Mouse (Mus musculus) liver, embryonic 14.5 days (tissue): ENCODE measurements at regions not wholly inside any gene's neighbourhood (a gene's known extent, or its start where the extent isn't known, plus 50 kb on each side); places are given as distances from the start of the nearest gene placed in this dataset.

ENCODE experiments used
- ATAC-seq: fragments of 200-750 bp; cut with Nextera tagmentation; 2 replicates; pipeline ENCODE4 v1.8.0; 2017; ENCODE audit warnings: moderate number of reproducible peaks, mild to moderate bottlenecking, moderate library complexity; ENCODE audit not compliant: insufficient read depth
- DNase-seq, 3 experiments: peaks; one replicate each; pipeline ENCODE4 v3.0.0-alpha.2; 2012 to 2013; ENCODE audit warnings: low read depth in 3 of 3, low spot score in 3 of 3
- H3K27ac ChIP-seq: fragments of 300-500 bp; sonication (generic); 2 replicates; pipeline ENCODE4 v1.5.1; 2014; ENCODE audit warnings: moderate library complexity, mild to moderate bottlenecking, control low read depth, inconsistent platforms
- H3K27me3 ChIP-seq: fragments of 300-500 bp; sonication (generic); 2 replicates; pipeline ENCODE4 v1.6.1; 2014; ENCODE audit warnings: mild to moderate bottlenecking, low read length, moderate library complexity; ENCODE audit not compliant: control insufficient read depth, insufficient read depth
- H3K36me3 ChIP-seq: fragments of 300-500 bp; sonication (generic); replicated peaks from 2 replicates; pipeline ENCODE4 v1.6.1; 2014; ENCODE audit warnings: low read depth; ENCODE audit not compliant: control insufficient read depth, insufficient read depth
- H3K4me1 ChIP-seq, 2 experiments: fragments of 200-500 bp in 1 of 2; fragments of 300-500 bp in 1 of 2; sonication (generic) in 1 of 2; replicated peaks; 2 replicates each; pipeline ENCODE4 v1.6.1; 2012 to 2014; ENCODE audit warnings: antibody characterized with exemption in 1 of 2, inconsistent platforms in 1 of 2, low read length in 1 of 2; ENCODE audit not compliant: control insufficient read depth in 2 of 2, insufficient read depth in 2 of 2
- H3K4me2 ChIP-seq: fragments of 300-500 bp; sonication (generic); 2 replicates; pipeline ENCODE4 v1.6.1; 2014; ENCODE audit warnings: low read depth, mild to moderate bottlenecking, control low read depth, moderate library complexity
- H3K4me3 ChIP-seq, 2 experiments: fragments of 200-500 bp in 1 of 2; fragments of 300-500 bp in 1 of 2; sonication (generic) in 1 of 2; 2 replicates each; pipeline ENCODE4 v1.5.1; 2012 to 2014; ENCODE audit warnings: low read depth in 2 of 2, low read length in 2 of 2, mild to moderate bottlenecking in 2 of 2, control low read depth in 1 of 2, inconsistent platforms in 1 of 2, moderate library complexity in 1 of 2; ENCODE audit not compliant: insufficient read depth in 1 of 2
- H3K9ac ChIP-seq: fragments of 300-500 bp; sonication (generic); replicated peaks from 2 replicates; pipeline ENCODE4 v1.6.1; 2014; ENCODE audit warnings: mild to moderate bottlenecking, control low read depth, moderate library complexity
- H3K9me3 ChIP-seq: fragments of 300-500 bp; sonication (generic); 2 replicates; pipeline ENCODE4 v1.6.1; 2016; ENCODE audit warnings: low read length, mixed read lengths; ENCODE audit not compliant: control insufficient read depth
- CTCF ChIP-seq: IDR thresholded peaks from 2 replicates; pipeline ENCODE4 v1.5.1; 2016; ENCODE audit warnings: antibody characterized with exemption, low read depth, control low read depth
- EP300 ChIP-seq: IDR thresholded peaks from 2 replicates; pipeline ENCODE4 v1.6.1; 2016; ENCODE audit warnings: antibody characterized with exemption, low read depth
- WGBS: fragments of 180-500 bp; shearing (Covaris S2); extraction: QIAGEN DNeasy Blood & Tissue Kit; methylation state at CpG from one replicate; pipeline ENCODE4 v1.1.7; 2014; ENCODE audit not compliant: insufficient replicate concordance; 5-methylcytosine and 5-hydroxymethylcytosine counted together

DNA sequence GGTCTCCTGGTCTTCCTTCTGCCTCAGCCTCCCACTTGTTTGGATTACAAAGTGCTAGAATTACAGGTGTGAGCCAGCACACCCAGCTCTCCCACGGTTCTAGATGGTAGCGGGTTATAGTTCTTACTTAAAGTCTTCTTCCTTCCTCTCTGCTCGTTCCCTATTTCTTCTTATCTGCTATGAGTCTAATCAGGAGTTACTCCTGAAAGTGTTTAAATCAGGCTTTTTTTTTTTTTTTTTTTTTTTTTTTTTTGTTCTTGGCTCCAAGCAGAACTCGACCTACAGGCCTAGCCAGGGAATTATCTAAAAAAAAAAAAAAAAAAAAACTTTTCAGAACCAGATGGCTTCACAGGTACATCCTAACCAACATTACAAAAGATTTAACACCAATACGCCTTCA lies 66.0 kb upstream of the Gm9887 start:
- Histone ChIP-seq H3K4me3 (no peak overlapping the region), H3K27ac (no peak overlapping the region), H3K27me3 (no peaks in the 10 kb centered on the region), H3K9ac (no peak overlapping the region), H3K36me3 (no peaks in the 10 kb centered on the region), H3K9me3 (no peaks in the 10 kb centered on the region), H3K4me1 (no peaks in the 10 kb centered on the region), H3K4me2 (no peak overlapping the region)
- TF ChIP-seq EP300: no peak
- TF ChIP-seq CTCF: no peak
- ATAC-seq (no peak), DNase-seq (no peak)
- 52% methylated on average over 5 of the region's 5 CpGs for WGBS

DNA sequence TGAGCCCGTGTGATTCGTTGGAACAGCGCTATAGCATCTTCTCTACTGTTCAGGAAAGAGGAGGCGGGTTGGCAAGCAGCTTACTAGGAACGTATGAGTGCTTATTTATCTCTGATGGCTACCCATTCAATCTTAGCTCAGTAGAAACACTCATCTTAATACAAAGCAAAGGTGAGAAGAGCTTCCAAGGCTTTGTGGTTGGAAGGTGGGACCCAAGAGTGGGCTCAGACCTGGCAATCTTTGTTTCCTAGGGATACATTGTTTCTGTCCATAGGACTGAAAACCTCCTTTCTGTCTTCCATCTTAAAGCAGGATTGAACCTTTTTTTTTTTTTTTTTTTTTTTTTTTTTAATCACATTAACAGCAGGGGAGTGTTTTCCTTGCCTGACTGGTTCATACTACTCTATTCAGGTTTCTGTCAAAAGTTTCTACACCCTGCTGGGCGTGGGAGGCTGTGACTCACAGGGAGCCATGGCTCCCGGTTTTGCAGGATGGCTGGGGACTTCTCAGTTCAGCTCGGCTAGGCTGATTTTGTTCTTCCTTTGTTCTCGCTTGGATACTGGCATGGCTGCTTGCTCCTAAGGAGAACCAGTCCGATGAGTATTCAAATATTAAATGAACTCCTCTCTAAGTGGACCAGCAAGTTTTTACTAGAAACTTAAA lies 64.7 kb upstream of the Gm9887 start:
- Histone ChIP-seq H3K4me1 (no peaks in the 10 kb centered on the region), H3K4me2 (no peak overlapping the region), H3K36me3 (no peaks in the 10 kb centered on the region), H3K9ac (no peak overlapping the region), H3K4me3 (no peak overlapping the region), H3K27ac (no peak overlapping the region), H3K9me3 (no peaks in the 10 kb centered on the region), H3K27me3 (no peaks in the 10 kb centered on the region)
- no peak for TF ChIP-seq EP300
- 57% methylated on average over 10 of the region's 10 CpGs for WGBS
- ATAC-seq (no peak), DNase-seq (no peak)

DNA sequence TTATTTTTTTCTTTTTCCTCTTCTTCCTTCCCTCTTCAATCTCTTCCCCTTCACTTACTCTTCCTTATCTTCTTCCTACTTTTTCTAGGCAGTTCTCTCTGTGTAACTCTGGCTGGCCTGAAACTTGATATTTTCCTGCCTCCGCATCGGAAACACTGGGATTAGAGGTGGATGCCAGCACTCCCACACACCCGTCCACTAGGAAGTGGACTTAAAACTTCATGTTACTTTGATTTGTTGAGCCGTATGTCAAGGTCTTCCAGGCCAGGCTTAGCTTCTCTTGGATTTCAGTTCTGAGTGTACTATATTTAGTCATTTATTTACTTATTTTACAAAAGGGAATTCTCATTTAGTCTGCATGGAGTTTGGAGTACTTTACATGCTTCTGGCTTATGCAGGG lies 62.1 kb upstream of the Gm9887 start:
- H3K4me3 ChIP-seq: no peak overlapping the region
- 65% methylated on average over 4 of the region's 4 CpGs for WGBS
- no peaks in the 10 kb centered on the region for H3K4me1 ChIP-seq
- DNase-seq: no peak
- H3K36me3 ChIP-seq: no peaks in the 10 kb centered on the region
- ATAC-seq: no peak
- H3K9me3 ChIP-seq: no peaks in the 10 kb centered on the region
- no peak overlapping the region for H3K27ac ChIP-seq
- H3K27me3 ChIP-seq: no peaks in the 10 kb centered on the region
- TF ChIP-seq EP300 (no peak), CTCF (no peak)
- H3K9ac ChIP-seq: no peak overlapping the region
- H3K4me2 ChIP-seq: no peak overlapping the region

DNA sequence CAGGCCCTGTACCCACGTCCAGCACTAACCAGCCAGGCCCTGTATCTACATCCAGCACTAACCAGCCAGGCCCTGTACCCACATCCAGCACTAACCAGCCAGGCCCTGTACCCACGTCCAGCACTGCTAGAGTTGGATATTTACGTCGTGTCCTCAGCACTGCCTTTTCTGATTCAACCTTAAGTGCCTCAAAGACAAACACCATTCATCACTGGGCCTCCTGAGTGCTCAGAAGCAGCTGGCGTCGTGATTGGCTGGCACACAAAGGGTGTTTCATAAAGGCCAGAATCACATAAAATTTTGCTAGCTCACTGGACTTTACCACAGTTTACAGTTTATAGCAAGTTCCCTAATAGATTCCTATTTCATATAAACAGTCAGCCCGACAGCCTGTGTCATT lies 59.8 kb upstream of the Gm9887 start:
- Histone ChIP-seq H3K4me2 (no peak overlapping the region), H3K4me1 (no peaks in the 10 kb centered on the region), H3K36me3 (no peaks in the 10 kb centered on the region), H3K9ac (no peak overlapping the region), H3K27ac (no peak overlapping the region), H3K27me3 (no peaks in the 10 kb centered on the region), H3K4me3 (no peak overlapping the region), H3K9me3 (no peaks in the 10 kb centered on the region)
- DNase-seq: no peak
- TF ChIP-seq EP300 (no peak), CTCF (no peak)
- no peak for ATAC-seq
- WGBS: 59% methylated on average over 7 of the region's 7 CpGs

DNA sequence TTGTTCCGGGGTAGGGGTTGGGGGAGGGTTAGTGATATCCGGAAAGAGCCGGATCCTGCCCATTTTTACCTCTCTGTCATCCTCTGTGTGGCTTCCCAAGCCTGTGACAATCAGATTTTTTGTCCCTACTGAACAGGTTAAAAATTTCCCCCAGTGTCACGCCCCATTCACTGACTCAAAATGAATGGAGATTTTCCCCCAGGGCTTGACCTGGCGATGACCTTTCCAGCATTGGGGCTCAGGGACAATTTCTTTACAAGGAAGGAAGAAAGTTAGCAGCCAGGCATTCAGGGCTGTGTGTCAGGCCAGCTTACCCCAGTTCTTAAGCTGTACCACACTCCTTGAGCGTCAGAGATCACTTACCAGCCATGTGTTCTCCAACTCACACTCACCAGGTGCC lies 55.9 kb upstream of the Gm9887 start:
- H3K4me1 ChIP-seq: peaks cover 0 to 2% of the 10 kb centered on the region in 2 experiments; a peak in 1 of 4 replicates
- no peak for TF ChIP-seq CTCF
- no peak for TF ChIP-seq EP300
- H3K36me3 ChIP-seq: no peaks in the 10 kb centered on the region
- DNase-seq (no peak), ATAC-seq (no peak)
- H3K9me3 ChIP-seq: no peaks in the 10 kb centered on the region
- no peak overlapping the region for H3K4me3 ChIP-seq
- 66% methylated on average over 6 of the region's 6 CpGs for WGBS
- H3K27me3 ChIP-seq: no peaks in the 10 kb centered on the region
- no peak overlapping the region for H3K4me2 ChIP-seq
- no peak overlapping the region for H3K27ac ChIP-seq
- no peak overlapping the region for H3K9ac ChIP-seq
